Mouse (Mus musculus) C2C12 (cell line): ENCODE data around the gene 4930430F08Rik. TPM values are rescaled to one million over a fixed set of nuclear protein-coding genes. Genes with fewer than 3 reads are reported as not detected.

ENCODE experiments used
- H3K27me3 ChIP-seq: one replicate; pipeline ENCODE4 v1.6.1; 2011; ENCODE audit not compliant: control insufficient read depth, insufficient read depth, insufficient read length
- H3K36me3 ChIP-seq: one replicate; pipeline ENCODE4 v1.6.1; 2011; ENCODE audit not compliant: control insufficient read depth, insufficient read depth
- H3K4me3 ChIP-seq: one replicate; pipeline ENCODE4 v1.5.1; 2011; ENCODE audit warnings: mild to moderate bottlenecking, control low read depth; ENCODE audit not compliant: poor library complexity, insufficient read depth, severe bottlenecking
- H3K79me2 ChIP-seq: one replicate; pipeline ENCODE4 v1.6.1; 2011; ENCODE audit not compliant: control insufficient read depth, insufficient read depth
- H3K79me3 ChIP-seq: one replicate; pipeline ENCODE4 v1.6.1; 2011; ENCODE audit warnings: low read depth, control low read depth
- H3ac ChIP-seq: one replicate; pipeline ENCODE3; 2011; ENCODE audit warnings: low read depth; ENCODE audit not compliant: control insufficient read depth, insufficient read length
- CEBPB ChIP-seq: IDR thresholded peaks from one replicate; pipeline ENCODE4 v1.6.1; 2011; ENCODE audit warnings: low read depth, mild to moderate bottlenecking, control low read depth, moderate library complexity
- CTCF ChIP-seq: IDR thresholded peaks from one replicate; pipeline ENCODE4 v1.5.1; 2011; ENCODE audit not compliant: control insufficient read depth, insufficient read depth, insufficient read length
- FOSL1 ChIP-seq: IDR thresholded peaks from one replicate; pipeline ENCODE4 v1.8.0; 2011; ENCODE audit warnings: mild to moderate bottlenecking, low read length; ENCODE audit not compliant: poor library complexity, insufficient read depth, severe bottlenecking
- MAX ChIP-seq: IDR thresholded peaks from one replicate; pipeline ENCODE4 v1.6.1; 2011; ENCODE audit warnings: mild to moderate bottlenecking, control low read depth
- MYOD1 ChIP-seq: IDR thresholded peaks from one replicate; pipeline ENCODE4 v1.6.1; 2011; ENCODE audit warnings: low read depth; ENCODE audit not compliant: control insufficient read depth, insufficient read length
- MYOG ChIP-seq: IDR thresholded peaks from one replicate; pipeline ENCODE4 v1.6.1; 2011; ENCODE audit not compliant: control insufficient read depth, insufficient read length; ENCODE audit errors: extremely low read depth
- USF1 ChIP-seq: IDR thresholded peaks from one replicate; pipeline ENCODE4 v1.6.1; 2011; ENCODE audit warnings: low read depth, mild to moderate bottlenecking, control low read depth, moderate library complexity
- polyA plus RNA-seq: library from polyadenylated mRNA; unstranded; fragments of >200 nt; fragmentation: generic; extraction: Trizol; gene quantifications from one replicate; pipeline ENCODE4 v1.2.1, GENCODE M21; 2012; ENCODE audit warnings: missing spikeins

The 4930430F08Rik gene
- polyA plus RNA-seq, 1 experiment, result 7.8 TPM

GRCm38 (mm10) chr10:100524499-100525390 is 65.5 kb downstream of the 4930430F08Rik start:
- no peak overlapping the region for H3K4me3 ChIP-seq
- peaks cover 5% of the 10 kb centered on the region for H3K36me3 ChIP-seq
- H3K79me3 ChIP-seq, result no peaks in the 10 kb centered on the region
- no peaks in the 10 kb centered on the region for H3K27me3 ChIP-seq
- H3ac ChIP-seq, result no peak overlapping the region
- TF ChIP-seq MYOD1, result no peak
- TF ChIP-seq CEBPB, result no peak
- no peak for TF ChIP-seq FOSL1
- TF ChIP-seq USF1, result no peak
- no peak for TF ChIP-seq MAX
- TF ChIP-seq MYOG, result no peak
- no peak for TF ChIP-seq CTCF
- H3K79me2 ChIP-seq, result no peaks in the 10 kb centered on the region

- Histone ChIP-seq H3K79me3 (no peaks in the 10 kb centered on the region), H3ac (no peak overlapping the region), H3K36me3 (peaks cover 9% of the 10 kb centered on the region), H3K79me2 (no peaks in the 10 kb centered on the region), H3K27me3 (no peaks in the 10 kb centered on the region), H3K4me3 (no peak overlapping the region)
- no peak for TF ChIP-seq CTCF
- no peak for TF ChIP-seq MYOG
- no peak for TF ChIP-seq USF1
- TF ChIP-seq CEBPB, result no peak
- no peak for TF ChIP-seq FOSL1
- no peak for TF ChIP-seq MYOD1
- no peak for TF ChIP-seq MAX
Measured at GRCm38 (mm10) chr10:100522330-100522729, 67.9 kb downstream of the 4930430F08Rik start.

Other genes with a start within 250 kb of the 4930430F08Rik start
- 0.19 TPM for gene Gm4302, start 249.6 kb downstream of the 4930430F08Rik start, polyA plus RNA-seq
- not detected for gene Gm4303, start 244.5 kb downstream of the 4930430F08Rik start, polyA plus RNA-seq
- not detected for gene Gm4305, start 239.3 kb downstream of the 4930430F08Rik start, polyA plus RNA-seq
- gene Gm4307, start 229.1 kb downstream of the 4930430F08Rik start, polyA plus RNA-seq, result not detected
- not detected for gene Gm4312, start 207.9 kb downstream of the 4930430F08Rik start, polyA plus RNA-seq
- 3.4 TPM for gene Tmtc3, start 103.1 kb downstream of the 4930430F08Rik start, polyA plus RNA-seq
- gene Cep290, start 102.9 kb downstream of the 4930430F08Rik start, polyA plus RNA-seq, result 2.2 TPM
- not detected for gene 1700017N19Rik, start 61 bp upstream of the 4930430F08Rik start, polyA plus RNA-seq